22 mouse cellular contexts compared by ENCODE assay signal in genomic region chr5:76773492-76774158, GRCm38 (mm10).
DNase-seq lines count a peak whose midpoint lies in the region; ATAC-seq lines count a peak whose summit lies in the region.
"Had no signal": no experiment of that assay in that cellular context is flagged by ENCODE, and none has a peak within 500 bp of the region (broad histone marks: within the 10 kb centered on the region; RNA-seq: fewer than 3 reads in every experiment).

No protein-coding gene starts in this region.

- 0 out of 2 replicates have a peak, but pooled peaks cover 4% of the 10 kb centered on the region for H3K4me1 ChIP-seq in hindbrain, embryonic 15.5 days (replicated peaks)
- H3K4me1 ChIP-seq in hindbrain, embryonic 11.5 days (replicated peaks; ENCODE audit: control insufficient read depth, insufficient read depth, low read length), result no peaks in the 10 kb centered on the region
- peaks cover 8% of the 10 kb centered on the region for H3K4me1 ChIP-seq in neural tube, embryonic 13.5 days (replicated peaks)
- peaks cover 8% of the 10 kb centered on the region; the same call in 1 of the 2 replicates for H3K4me1 ChIP-seq in neural tube, embryonic 15.5 days
- peaks cover under 1% of the 10 kb centered on the region; the same call in 1 of the 2 replicates for H3K4me1 ChIP-seq in forebrain, embryonic 14.5 days (ENCODE audit: control insufficient read depth, insufficient read depth, low read length)
- H3K4me1 ChIP-seq: embryonic facial prominence, embryonic 12.5 days; embryonic facial prominence, embryonic 15.5 days; forebrain, embryonic 15.5 days had no signal

- 66% methylated on average over 9 of the region's 9 CpGs for WGBS in hindbrain, embryonic 15.5 days
- 81% methylated on average over 9 of the region's 9 CpGs for WGBS in hindbrain, embryonic 11.5 days
- WGBS in neural tube, embryonic 13.5 days, result 68% methylated on average over 9 of the region's 9 CpGs
- WGBS in neural tube, embryonic 15.5 days, result 60% methylated on average over 9 of the region's 9 CpGs
- WGBS in forebrain, embryonic 14.5 days, result 76% methylated on average over 9 of the region's 9 CpGs

- H3K9ac ChIP-seq in hindbrain, embryonic 15.5 days, result no peak overlapping the region
- no peak overlapping the region for H3K9ac ChIP-seq in hindbrain, embryonic 11.5 days (ENCODE audit: low read depth, low read length)
- no peak overlapping the region for H3K9ac ChIP-seq in neural tube, embryonic 13.5 days
- H3K9ac ChIP-seq in neural tube, embryonic 15.5 days (replicated peaks), result no peak overlapping the region
- H3K9ac ChIP-seq in forebrain, embryonic 14.5 days (ENCODE audit: low read length), result no peak overlapping the region
- H3K9ac ChIP-seq: embryonic facial prominence, embryonic 12.5 days; embryonic facial prominence, embryonic 15.5 days; forebrain, embryonic 15.5 days; hindbrain, embryonic 13.5 days had no signal

- no peaks in the 10 kb centered on the region for H3K9me3 ChIP-seq in hindbrain, embryonic 15.5 days
- no peaks in the 10 kb centered on the region for H3K9me3 ChIP-seq in hindbrain, embryonic 11.5 days (ENCODE audit: control insufficient read depth, low read length)
- no peaks in the 10 kb centered on the region for H3K9me3 ChIP-seq in neural tube, embryonic 13.5 days
- no peaks in the 10 kb centered on the region for H3K9me3 ChIP-seq in neural tube, embryonic 15.5 days (replicated peaks)
- no peaks in the 10 kb centered on the region for H3K9me3 ChIP-seq in forebrain, embryonic 14.5 days (replicated peaks; ENCODE audit: control insufficient read depth, low read length)
- H3K9me3 ChIP-seq: embryonic facial prominence, embryonic 12.5 days; embryonic facial prominence, embryonic 15.5 days; forebrain, embryonic 15.5 days; G1E; hindbrain, embryonic 13.5 days had no signal

- no peak overlapping the region for H3K4me3 ChIP-seq in hindbrain, embryonic 15.5 days
- H3K4me3 ChIP-seq in hindbrain, embryonic 11.5 days (ENCODE audit: low read depth, low read length), result no peak overlapping the region
- H3K4me3 ChIP-seq in neural tube, embryonic 13.5 days, result no peak overlapping the region
- H3K4me3 ChIP-seq in neural tube, embryonic 15.5 days (replicated peaks), result no peak overlapping the region
- no peak overlapping the region for H3K4me3 ChIP-seq in forebrain, embryonic 14.5 days (ENCODE audit: low read depth, low read length)
- H3K4me3 ChIP-seq: embryonic facial prominence, embryonic 12.5 days; embryonic facial prominence, embryonic 15.5 days; forebrain, embryonic 15.5 days; hindbrain, embryonic 13.5 days had no signal

- H3K4me2 ChIP-seq in hindbrain, embryonic 15.5 days, result no peak overlapping the region
- H3K4me2 ChIP-seq in hindbrain, embryonic 11.5 days (replicated peaks; ENCODE audit: low read depth, low read length), result no peak overlapping the region
- H3K4me2 ChIP-seq in neural tube, embryonic 13.5 days, result no peak overlapping the region
- no peak overlapping the region for H3K4me2 ChIP-seq in neural tube, embryonic 15.5 days
- H3K4me2 ChIP-seq in forebrain, embryonic 14.5 days (ENCODE audit: low read length), result no peak overlapping the region
- H3K4me2 ChIP-seq: embryonic facial prominence, embryonic 12.5 days; embryonic facial prominence, embryonic 15.5 days; forebrain, embryonic 15.5 days; heart, embryonic 11.5 days; hindbrain, embryonic 13.5 days had no signal

- ATAC-seq in hindbrain, embryonic 15.5 days (ENCODE audit: low FRiP score, low read depth), result peak; percentile 63; the same call in 1 of the 2 replicates
- no peak for ATAC-seq in hindbrain, embryonic 11.5 days (ENCODE audit: low FRiP score)
- ATAC-seq in neural tube, embryonic 13.5 days (ENCODE audit: low read depth), result peak; percentile 25
- peak; percentile 65 for ATAC-seq in neural tube, embryonic 15.5 days (ENCODE audit: low FRiP score)
- ATAC-seq in forebrain, embryonic 14.5 days, result no peak
- no peak for ATAC-seq in megakaryocyte, adult 5-6 weeks (ENCODE audit: poor library complexity, severe bottlenecking)
- ATAC-seq: forebrain, embryonic 15.5 days; Patski had no signal

- no peaks in the 10 kb centered on the region for H3K36me3 ChIP-seq in hindbrain, embryonic 15.5 days
- H3K36me3 ChIP-seq in hindbrain, embryonic 11.5 days (ENCODE audit: control insufficient read depth, insufficient read depth, low read length), result no peaks in the 10 kb centered on the region
- H3K36me3 ChIP-seq in neural tube, embryonic 13.5 days, result 0 out of 2 replicates have a peak, but pooled peaks cover 9% of the 10 kb centered on the region
- H3K36me3 ChIP-seq in neural tube, embryonic 15.5 days, result 0 out of 2 replicates have a peak, but pooled peaks cover 5% of the 10 kb centered on the region
- 0 out of 2 replicates have a peak, but pooled peaks cover 5% of the 10 kb centered on the region for H3K36me3 ChIP-seq in forebrain, embryonic 14.5 days (ENCODE audit: control insufficient read depth, insufficient read depth, low read length)
- H3K36me3 ChIP-seq: embryonic facial prominence, embryonic 15.5 days had no signal

- H3K27ac ChIP-seq in hindbrain, embryonic 15.5 days (replicated peaks), result no peak overlapping the region
- H3K27ac ChIP-seq in hindbrain, embryonic 11.5 days (ENCODE audit: low read depth, low read length), result no peak overlapping the region
- H3K27ac ChIP-seq in neural tube, embryonic 13.5 days (replicated peaks), result 0 out of 2 replicates have a peak overlapping the region, but pooled peaks have one; percentile 23
- H3K27ac ChIP-seq in neural tube, embryonic 15.5 days (replicated peaks), result no peak overlapping the region
- H3K27ac ChIP-seq in forebrain, embryonic 14.5 days (ENCODE audit: low read depth, low read length), result no peak overlapping the region
- H3K27ac ChIP-seq: embryonic facial prominence, embryonic 12.5 days; embryonic facial prominence, embryonic 15.5 days; forebrain, embryonic 15.5 days had no signal

- no peak for DNase-seq in hindbrain, embryonic 11.5 days (ENCODE audit: low spot score)
- DNase-seq in neural tube, embryonic 10.5 days (ENCODE audit: extremely low spot score, low spot score), result no peak
- DNase-seq in forebrain, embryonic 14.5 days (ENCODE audit: low spot score), result no peak
- DNase-seq: adrenal gland, postnatal 10 days; adrenal gland, postnatal 36 days; B cell, adult 2 months; cerebellum, adult 18-20 months; cerebellum, adult 9-11 months; cerebellum, postnatal 25 days; gastrocnemius, postnatal 25 days had no signal

- no peaks in the 10 kb centered on the region for H3K27me3 ChIP-seq in hindbrain, embryonic 15.5 days
- H3K27me3 ChIP-seq in hindbrain, embryonic 11.5 days (ENCODE audit: control insufficient read depth, insufficient read depth, low read length), result no peaks in the 10 kb centered on the region
- H3K27me3 ChIP-seq in neural tube, embryonic 13.5 days, result no peaks in the 10 kb centered on the region
- no peaks in the 10 kb centered on the region for H3K27me3 ChIP-seq in neural tube, embryonic 15.5 days (replicated peaks)
- H3K27me3 ChIP-seq in forebrain, embryonic 14.5 days (replicated peaks; ENCODE audit: control insufficient read depth, insufficient read depth, low read length), result no peaks in the 10 kb centered on the region
- H3K27me3 ChIP-seq: CH12.LX; embryonic facial prominence, embryonic 12.5 days; embryonic facial prominence, embryonic 15.5 days; forebrain, embryonic 15.5 days; hindbrain, embryonic 13.5 days; Patski had no signal

Comparison
In these comparisons a context has a peak if more than half of its experiments do, and no peak if none do; other contexts are left out.
1. ATAC-seq: peak in hindbrain, embryonic 15.5 days (single experiment), neural tube, embryonic 13.5 days (single experiment) and neural tube, embryonic 15.5 days (single experiment); none in hindbrain, embryonic 11.5 days (single experiment), forebrain, embryonic 14.5 days (single experiment) and megakaryocyte, adult 5-6 weeks (single experiment).